Mouse (Mus musculus) embryonic facial prominence, embryonic 13.5 days (tissue): ENCODE measurements around the gene Fkbp10. TPM values are rescaled to one million over a fixed set of nuclear protein-coding genes. Genes with fewer than 3 reads are reported as not detected.

Experiments used
- microRNA-seq: library from miRNA; unstranded; fragments of <30 nt; microRNA quantifications from one replicate; pipeline ENCODE4, GENCODE M21; 2016
- polyA plus RNA-seq: library from polyadenylated mRNA; unstranded; fragments of >200 nt; fragmentation: Nextera tagmentation; extraction: Ambion mirVana; gene quantifications from 2 replicates; pipeline ENCODE4 v1.2.1, GENCODE M21; 2015

Fkbp10 gene
- polyA plus RNA-seq, 1 experiment from 2014 or later = 134 TPM

Small RNA genes within 50 kb of the gene (microRNA-seq; reads per million reads assigned to microRNA genes)
- not detected for gene Gm27374

Other genes with a start within 250 kb of the Fkbp10 start
- gene Krt9, start 222.5 kb upstream of the Fkbp10 start, polyA plus RNA-seq = not detected in 2 replicates
- gene Krt14, start 208.1 kb upstream of the Fkbp10 start, polyA plus RNA-seq = 574 and 670 TPM in 2 replicates
- gene Krt16, start 166.8 kb upstream of the Fkbp10 start, polyA plus RNA-seq = 0.33 and 0.45 TPM in 2 replicates
- 161 and 186 TPM in 2 replicates for gene Krt17, start 154.7 kb upstream of the Fkbp10 start, polyA plus RNA-seq
- 0.20 and 0.25 TPM in 2 replicates for gene Krt42, start 145.8 kb upstream of the Fkbp10 start, polyA plus RNA-seq
- gene Eif1, start 95.8 kb upstream of the Fkbp10 start, polyA plus RNA-seq = 1,424 and 1,667 TPM in 2 replicates
- 1.2 TPM in 1 of 2 replicates, not detected in the other for gene Gast, start 81.3 kb upstream of the Fkbp10 start, polyA plus RNA-seq
- gene Hap1, start 59.6 kb upstream of the Fkbp10 start, polyA plus RNA-seq = 5.9 and 7.6 TPM in 2 replicates
- 104 TPM in 2 replicates for gene Jup, start 17.9 kb upstream of the Fkbp10 start, polyA plus RNA-seq
- 52.2 and 57.2 TPM in 2 replicates for gene P3h4, start 861 bp upstream of the Fkbp10 start, polyA plus RNA-seq
- 158 and 167 TPM in 2 replicates for gene Nt5c3b, start 26.1 kb downstream of the Fkbp10 start, polyA plus RNA-seq
- gene Klhl10, start 26.2 kb downstream of the Fkbp10 start, polyA plus RNA-seq = 1.1 and 1.7 TPM in 2 replicates
- 12.0 and 12.6 TPM in 2 replicates for gene Klhl11, start 57.0 kb downstream of the Fkbp10 start, polyA plus RNA-seq
- 138 and 141 TPM in 2 replicates for gene Acly, start 112.3 kb downstream of the Fkbp10 start, polyA plus RNA-seq
- gene Ttc25, start 129.9 kb downstream of the Fkbp10 start, polyA plus RNA-seq = 0.66 and 0.80 TPM in 2 replicates
- 28.0 and 31.4 TPM in 2 replicates for gene Cnp, start 159.2 kb downstream of the Fkbp10 start, polyA plus RNA-seq
- 78.9 and 79.0 TPM in 2 replicates for gene Nkiras2, start 203.5 kb downstream of the Fkbp10 start, polyA plus RNA-seq
- gene Dnajc7, start 204.5 kb downstream of the Fkbp10 start, polyA plus RNA-seq = 277 and 293 TPM in 2 replicates